Mouse (Mus musculus) kidney, embryonic 14.5 days (tissue): ENCODE data around the gene Poc5. TPM values are rescaled to one million over a fixed set of nuclear protein-coding genes. Genes with fewer than 3 reads are reported as not detected.
A peak's percentile ranks its signal among the peaks of the same experiment; 100 is the strongest.

ENCODE experiments used
- ATAC-seq: fragments of 200-750 bp; cut with Nextera tagmentation; 2 replicates; pipeline ENCODE4 v1.8.0; 2017; ENCODE audit warnings: moderate number of reproducible peaks, mild to moderate bottlenecking, moderate TSS enrichment, moderate library complexity; ENCODE audit not compliant: low FRiP score, low TSS enrichment
- H3K27ac ChIP-seq: fragments of 300-500 bp; sonication (generic); 2 replicates; pipeline ENCODE4 v1.5.1; 2014; ENCODE audit warnings: low read depth, mild to moderate bottlenecking, low read length, moderate library complexity, mixed read lengths
- H3K27me3 ChIP-seq: fragments of 300-500 bp; sonication (generic); 2 replicates; pipeline ENCODE4 v1.6.1; 2014; ENCODE audit warnings: mild to moderate bottlenecking, low read length; ENCODE audit not compliant: control insufficient read depth, insufficient read depth
- H3K36me3 ChIP-seq: fragments of 300-500 bp; sonication (generic); 2 replicates; pipeline ENCODE4 v1.6.1; 2014; ENCODE audit warnings: low read length, mixed read lengths; ENCODE audit not compliant: control insufficient read depth, insufficient read depth
- H3K4me1 ChIP-seq: fragments of 300-500 bp; sonication (generic); 2 replicates; pipeline ENCODE4 v1.6.1; 2014; ENCODE audit warnings: low read length, mixed read lengths; ENCODE audit not compliant: control insufficient read depth, insufficient read depth
- H3K4me2 ChIP-seq: fragments of 300-500 bp; sonication (generic); replicated peaks from 2 replicates; pipeline ENCODE4 v1.6.1; 2014; ENCODE audit warnings: low read depth, mild to moderate bottlenecking, low read length
- H3K4me3 ChIP-seq: fragments of 300-500 bp; sonication (generic); 2 replicates; pipeline ENCODE4 v1.5.1; 2014; ENCODE audit warnings: mild to moderate bottlenecking, low read length
- H3K9ac ChIP-seq: fragments of 300-500 bp; sonication (generic); 2 replicates; pipeline ENCODE4 v1.6.1; 2014; ENCODE audit warnings: low read depth, mild to moderate bottlenecking, low read length, moderate library complexity
- H3K9me3 ChIP-seq: fragments of 300-500 bp; sonication (generic); 2 replicates; pipeline ENCODE4 v1.6.1; 2016; ENCODE audit warnings: low read length; ENCODE audit not compliant: control insufficient read depth
- WGBS: fragments of 180-500 bp; shearing (Covaris S2); extraction: QIAGEN DNeasy Blood & Tissue Kit; methylation state at CpG from one replicate; pipeline ENCODE4 v1.1.7; 2014; 5-methylcytosine and 5-hydroxymethylcytosine counted together
- polyA plus RNA-seq: library from polyadenylated mRNA; unstranded; fragments of >200 nt; fragmentation: Nextera tagmentation; extraction: Ambion mirVana; gene quantifications from 2 replicates; pipeline ENCODE4 v1.2.1, GENCODE M21; 2014

The Poc5 gene
- polyA plus RNA-seq, 1 experiment from 2014 or later, result 17.4 TPM

DNA sequence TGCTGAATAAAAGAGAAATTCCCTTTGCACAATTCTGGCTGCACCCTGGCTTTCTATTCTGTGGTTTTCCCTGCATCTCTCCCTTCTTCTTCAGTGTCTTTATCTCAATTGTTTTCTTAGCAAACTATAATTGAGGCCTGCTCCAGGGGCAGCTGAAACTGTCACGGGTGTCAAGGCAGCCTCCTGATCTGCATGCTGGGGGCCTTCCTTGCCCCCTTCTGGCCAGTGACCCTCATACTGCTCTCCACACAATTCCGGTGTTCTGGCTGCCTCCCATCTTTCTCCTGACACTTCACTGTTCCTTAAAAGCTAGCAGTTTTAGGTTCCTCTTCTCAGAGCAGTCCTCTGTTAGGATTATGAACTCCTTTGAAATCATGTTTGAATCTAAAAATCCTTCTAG lies 1.2 kb downstream of the Poc5 start:
- 7% methylated on average over 2 of the region's 2 CpGs for WGBS
- peaks cover 41% of the 10 kb centered on the region for H3K36me3 ChIP-seq
- peak overlapping the region; percentile 85 for H3K4me3 ChIP-seq
- no peaks in the 10 kb centered on the region for H3K27me3 ChIP-seq
- H3K9me3 ChIP-seq, result no peaks in the 10 kb centered on the region
- ATAC-seq, result no peak
- peaks cover 6% of the 10 kb centered on the region for H3K4me1 ChIP-seq
- H3K27ac ChIP-seq, result no peak overlapping the region
- peak overlapping the region; percentile 78 for H3K9ac ChIP-seq
- H3K4me2 ChIP-seq, result peak overlapping the region; percentile 69

DNA sequence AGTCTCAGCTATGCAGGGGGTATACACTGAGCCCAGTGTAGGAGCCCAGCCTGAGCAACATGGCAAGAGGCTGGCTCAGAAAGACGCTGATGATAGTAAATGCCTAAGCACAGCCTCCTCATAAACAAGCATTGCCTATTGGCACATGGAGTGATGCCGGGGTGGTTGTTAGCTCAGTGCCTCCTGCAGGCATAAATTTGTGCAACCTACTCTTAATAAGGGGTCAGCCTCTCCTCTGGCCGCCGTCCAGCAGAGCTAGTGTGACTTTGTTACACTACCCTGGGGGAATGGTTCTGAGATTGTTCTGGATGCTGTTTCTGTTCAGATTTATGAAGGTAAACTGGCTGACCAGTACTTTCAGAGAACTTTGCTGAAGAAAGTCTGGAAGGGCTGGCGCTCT lies 13.2 kb downstream of the Poc5 start:
- 97% methylated on average over 5 of the region's 5 CpGs for WGBS
- Histone ChIP-seq H3K9ac (no peak overlapping the region), H3K4me3 (no peak overlapping the region), H3K27ac (no peak overlapping the region), H3K36me3 (peaks cover 89% of the 10 kb centered on the region), H3K9me3 (no peaks in the 10 kb centered on the region), H3K4me1 (no peaks in the 10 kb centered on the region), H3K27me3 (no peaks in the 10 kb centered on the region), H3K4me2 (no peak overlapping the region)
- ATAC-seq, result no peak

DNA sequence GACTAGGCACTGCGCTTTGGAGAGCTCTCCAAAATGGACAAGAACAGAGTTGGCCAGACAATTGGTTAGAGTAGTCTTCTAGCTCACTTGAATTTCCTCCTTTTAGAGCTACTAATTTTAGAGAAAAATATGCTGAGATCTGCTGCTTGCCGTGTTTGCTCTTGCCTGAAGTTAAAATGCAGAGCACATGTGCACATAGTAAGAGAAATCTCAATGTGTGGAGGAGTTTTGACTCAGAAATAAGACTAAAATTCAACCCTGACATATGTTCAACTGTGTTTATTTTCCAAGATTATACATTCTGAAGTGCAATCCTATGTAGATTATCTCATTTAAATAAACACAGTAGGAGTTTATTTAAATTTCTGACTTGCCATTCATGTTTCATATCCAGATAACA lies 17.4 kb downstream of the Poc5 start:
- Histone ChIP-seq H3K27ac (no peak overlapping the region), H3K4me2 (no peak overlapping the region), H3K4me1 (no peaks in the 10 kb centered on the region), H3K27me3 (no peaks in the 10 kb centered on the region), H3K9me3 (no peaks in the 10 kb centered on the region), H3K9ac (no peak overlapping the region), H3K36me3 (peaks cover 69% of the 10 kb centered on the region), H3K4me3 (no peak overlapping the region)
- no peak for ATAC-seq
- 90% methylated on average over 2 of the region's 2 CpGs for WGBS

DNA sequence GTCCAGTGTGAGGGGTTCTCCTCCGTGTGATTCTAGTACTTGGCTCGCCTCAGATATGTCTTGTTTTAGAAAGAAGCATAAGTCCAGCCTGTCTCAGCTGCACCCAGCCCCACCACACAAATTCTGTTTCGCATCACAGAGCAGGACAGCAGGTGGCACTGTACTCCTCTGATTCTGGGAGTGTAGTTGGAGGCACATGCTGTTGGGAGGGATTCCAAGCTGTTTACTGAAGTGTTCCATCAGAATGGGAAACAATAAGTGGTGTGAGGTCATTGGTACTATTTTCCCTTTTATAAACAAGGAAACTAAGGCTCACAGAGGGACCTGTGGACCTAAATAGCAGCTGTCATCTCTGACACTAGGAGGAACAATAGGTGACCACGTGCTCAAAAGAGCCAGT lies 18.9 kb downstream of the Poc5 start:
- Histone ChIP-seq H3K4me2 (no peak overlapping the region), H3K27ac (no peak overlapping the region), H3K9ac (no peak overlapping the region), H3K36me3 (peaks cover 66% of the 10 kb centered on the region), H3K4me3 (no peak overlapping the region), H3K27me3 (no peaks in the 10 kb centered on the region), H3K4me1 (no peaks in the 10 kb centered on the region), H3K9me3 (no peaks in the 10 kb centered on the region)
- peak; percentile 78; the same call in 1 of the 2 replicates for ATAC-seq
- WGBS, result 77% methylated on average over 4 of the region's 4 CpGs

DNA sequence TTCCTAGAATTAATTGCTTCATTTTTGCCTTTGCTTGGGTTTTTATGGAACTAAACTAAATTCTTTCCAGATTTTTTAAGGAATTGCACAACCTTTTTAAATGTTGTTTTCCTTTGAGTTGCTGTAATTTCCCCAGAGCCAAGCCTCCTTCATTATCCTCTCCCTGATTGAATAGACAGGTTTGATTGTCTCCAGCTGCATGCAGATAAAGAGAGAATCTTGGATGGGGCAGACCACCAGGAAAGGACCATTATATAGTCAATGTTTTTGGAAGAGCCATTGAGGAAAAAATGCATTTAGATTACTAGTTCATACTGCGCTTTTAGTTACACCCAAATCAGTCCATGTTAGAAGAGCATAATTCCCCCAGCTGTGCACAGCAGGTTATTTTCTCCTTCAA lies 20.7 kb downstream of the Poc5 start:
- no peak overlapping the region for H3K9ac ChIP-seq
- peaks cover 62% of the 10 kb centered on the region for H3K36me3 ChIP-seq
- no peak overlapping the region for H3K27ac ChIP-seq
- no peak overlapping the region for H3K4me2 ChIP-seq
- ATAC-seq, result no peak
- no peaks in the 10 kb centered on the region for H3K27me3 ChIP-seq
- H3K4me1 ChIP-seq, result no peaks in the 10 kb centered on the region
- H3K9me3 ChIP-seq, result no peaks in the 10 kb centered on the region
- H3K4me3 ChIP-seq, result no peak overlapping the region
- WGBS, result 96% methylated on average over 1 of the region's 1 CpGs

DNA sequence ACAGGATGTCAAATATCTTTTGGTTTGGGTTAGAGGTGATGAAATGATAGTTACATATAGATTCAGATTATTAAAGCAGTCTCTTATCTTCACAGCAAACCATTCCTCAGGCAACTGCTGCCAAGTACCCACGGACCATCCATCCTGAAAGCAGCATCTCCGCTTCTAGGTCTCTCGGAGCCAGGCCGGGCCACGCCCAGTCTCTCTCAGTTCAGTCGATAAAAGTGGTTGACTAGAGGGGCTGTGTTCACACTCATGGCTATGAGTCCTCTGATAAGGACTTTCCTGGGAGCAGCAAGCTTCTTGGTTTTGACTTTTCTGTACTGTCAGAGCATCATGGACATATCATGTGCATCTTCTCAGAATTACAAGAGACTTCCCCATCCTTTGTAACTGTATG lies 26.3 kb downstream of the Poc5 start:
- Histone ChIP-seq H3K4me3 (no peak overlapping the region), H3K4me2 (no peak overlapping the region), H3K9me3 (no peaks in the 10 kb centered on the region), H3K27ac (no peak overlapping the region), H3K36me3 (peaks cover 44% of the 10 kb centered on the region), H3K4me1 (no peaks in the 10 kb centered on the region), H3K27me3 (no peaks in the 10 kb centered on the region), H3K9ac (no peak overlapping the region)
- no peak for ATAC-seq
- WGBS, result 93% methylated on average over 6 of the region's 6 CpGs

DNA sequence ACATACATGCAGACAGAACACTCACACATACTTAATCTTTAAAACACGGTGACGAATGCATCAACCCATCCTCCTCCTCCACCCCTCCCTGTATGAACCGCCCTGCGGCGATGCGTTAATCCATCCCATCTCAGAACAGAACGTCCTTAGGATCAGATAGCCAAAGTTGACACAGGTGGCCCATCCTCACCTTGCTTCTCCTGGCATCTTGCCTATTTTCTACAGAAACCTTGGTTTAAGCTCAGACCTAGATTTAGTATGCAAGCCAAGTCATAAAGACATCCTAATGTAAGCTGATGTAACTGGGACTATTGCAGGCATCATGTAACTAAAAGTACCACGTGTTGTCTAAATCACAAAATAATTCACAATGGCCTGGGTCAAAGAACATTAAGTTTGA lies 28.3 kb downstream of the Poc5 start:
- ATAC-seq, result no peak
- 84% methylated on average over 8 of the region's 8 CpGs for WGBS
- H3K36me3 ChIP-seq, result peaks cover 38% of the 10 kb centered on the region

DNA sequence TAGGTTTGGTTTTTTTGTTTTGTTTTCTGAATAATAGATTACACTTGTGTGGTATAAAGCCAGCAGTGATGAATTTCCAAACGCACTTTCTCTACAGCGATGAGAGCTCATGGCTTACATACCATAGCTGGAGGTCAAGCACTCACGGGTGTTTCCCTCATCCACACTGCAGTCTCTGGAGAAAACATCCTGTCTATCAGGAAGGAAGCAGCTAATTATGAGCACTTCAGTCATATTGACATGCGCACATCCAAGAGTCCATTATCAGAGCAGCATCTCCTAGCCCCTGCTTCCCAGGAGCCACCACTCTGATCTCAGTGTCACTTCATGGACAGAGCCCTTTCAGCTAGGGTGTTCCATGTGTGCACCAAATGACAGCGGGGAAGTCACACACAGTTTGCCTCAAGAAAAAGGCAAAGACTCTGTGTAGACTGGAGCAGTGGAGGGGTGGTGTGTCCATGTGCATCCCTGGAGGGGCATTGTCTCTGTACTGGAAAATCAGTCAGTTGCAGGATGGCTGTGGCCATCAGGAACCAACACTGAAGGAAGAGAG lies 29.2 kb downstream of the Poc5 start:
- H3K4me3 ChIP-seq, result no peak overlapping the region
- H3K9me3 ChIP-seq, result no peaks in the 10 kb centered on the region
- H3K27me3 ChIP-seq, result no peaks in the 10 kb centered on the region
- H3K27ac ChIP-seq, result no peak overlapping the region
- H3K4me2 ChIP-seq, result no peak overlapping the region
- peaks cover 38% of the 10 kb centered on the region for H3K36me3 ChIP-seq
- no peak for ATAC-seq
- WGBS, result 80% methylated on average over 5 of the region's 5 CpGs
- no peaks in the 10 kb centered on the region for H3K4me1 ChIP-seq
- H3K9ac ChIP-seq, result no peak overlapping the region

More for the DNA sequence above, 28.3 kb downstream of the Poc5 start:
- no peak overlapping the region for H3K4me3 ChIP-seq
- H3K9me3 ChIP-seq, result no peaks in the 10 kb centered on the region
- H3K4me2 ChIP-seq, result no peak overlapping the region
- no peak overlapping the region for H3K27ac ChIP-seq
- H3K4me1 ChIP-seq, result no peaks in the 10 kb centered on the region
- no peak overlapping the region for H3K9ac ChIP-seq
- H3K27me3 ChIP-seq, result no peaks in the 10 kb centered on the region

DNA sequence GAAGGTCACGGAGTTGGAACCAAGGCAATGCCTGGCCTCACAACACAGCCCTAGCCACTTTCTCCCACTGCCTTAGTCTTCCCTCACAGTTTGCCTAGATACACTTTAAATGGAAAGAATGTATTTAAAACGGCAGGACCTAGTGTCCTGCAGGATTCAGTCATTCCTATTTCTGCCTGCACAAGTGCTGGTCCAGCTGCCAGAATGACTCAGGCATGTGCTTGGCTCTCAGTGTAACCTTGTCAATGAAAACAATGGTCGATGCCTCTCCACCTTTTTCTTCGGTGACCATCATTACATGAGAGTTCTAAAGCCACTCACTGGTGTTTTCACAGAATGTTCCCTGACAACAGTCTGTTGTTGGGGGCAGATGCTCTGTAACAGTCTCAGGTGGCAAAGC lies 30.4 kb downstream of the Poc5 start:
- H3K9me3 ChIP-seq, result no peaks in the 10 kb centered on the region
- no peaks in the 10 kb centered on the region for H3K27me3 ChIP-seq
- H3K4me2 ChIP-seq, result no peak overlapping the region
- H3K27ac ChIP-seq, result no peak overlapping the region
- H3K36me3 ChIP-seq, result peaks cover 31% of the 10 kb centered on the region
- H3K4me1 ChIP-seq, result no peaks in the 10 kb centered on the region
- WGBS, result 90% methylated on average over 4 of the region's 4 CpGs
- no peak overlapping the region for H3K4me3 ChIP-seq
- no peak for ATAC-seq
- no peak overlapping the region for H3K9ac ChIP-seq
